Mouse (Mus musculus): ENCODE results near the gene Apol7c.

DNA sequence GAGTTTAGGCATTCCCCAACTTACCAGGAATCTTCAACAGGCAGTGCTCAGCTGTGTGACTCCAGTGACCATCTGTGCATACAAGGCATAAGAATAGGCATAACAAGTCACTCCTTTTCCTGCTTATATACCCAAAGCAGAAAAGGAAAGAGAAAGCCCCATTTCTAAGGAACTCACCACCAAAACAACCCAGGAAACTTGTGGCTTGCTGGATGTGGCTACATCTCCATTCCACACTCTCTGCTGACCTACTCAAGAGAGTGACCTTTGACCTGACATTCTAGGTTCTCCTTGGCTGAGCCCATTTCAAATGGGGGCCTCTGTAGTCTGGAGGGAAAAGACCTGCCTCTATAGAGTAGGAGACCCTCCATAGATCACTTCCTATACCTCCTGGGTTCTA lies at the start of gene Apol7c:
- no peak for TF ChIP-seq CTCF (IDR thresholded peaks at IDR 0.05; ENCODE audit: insufficient read depth, low read depth, low read length)
- no peak for TF ChIP-seq POLR2A (IDR thresholded peaks at IDR 0.05; ENCODE audit: insufficient read depth, low read depth, low read length)
